17 mouse cellular contexts compared by ENCODE assay signal in genomic region chr15:11082961-11083569, GRCm38 (mm10). TPM values are rescaled to one million over a fixed set of nuclear protein-coding genes. Genes with fewer than 3 reads are reported as not detected.
A peak's percentile ranks its signal among the peaks of the same experiment; 100 is the strongest.
DNase-seq lines count a peak whose midpoint lies in the region; ATAC-seq and TF ChIP-seq lines count a peak whose summit lies in the region.
"Had no signal": no experiment of that assay in that cellular context is flagged by ENCODE, and none has a peak within 500 bp of the region (broad histone marks: within the 10 kb centered on the region; RNA-seq: fewer than 3 reads in every experiment).

No protein-coding gene starts in this region.

- intact Hi-C loops in left cerebral cortex, postnatal 10 days (cut with DNase I), result no loop called here

- no peak overlapping the region for H3K27ac ChIP-seq in embryonic facial prominence, embryonic 11.5 days (replicated peaks; ENCODE audit: low read depth, low read length)
- no peak overlapping the region for H3K27ac ChIP-seq in embryonic facial prominence, embryonic 10.5 days (replicated peaks)
- peak overlapping the region; percentile 48 for H3K27ac ChIP-seq in hindbrain, embryonic 13.5 days
- no peak overlapping the region for H3K27ac ChIP-seq in midbrain, embryonic 14.5 days (replicated peaks; ENCODE audit: low read depth, low read length)
- H3K27ac ChIP-seq: left cerebral cortex, adult 2 months; liver, embryonic 12.5 days had no signal

- 72% methylated on average over 8 of the region's 8 CpGs for WGBS in embryonic facial prominence, embryonic 11.5 days
- 79% methylated on average over 8 of the region's 8 CpGs for WGBS in embryonic facial prominence, embryonic 10.5 days
- WGBS in hindbrain, embryonic 13.5 days, result 36% methylated on average over 8 of the region's 8 CpGs
- WGBS in midbrain, embryonic 14.5 days, result 75% methylated on average over 8 of the region's 8 CpGs

- H3K4me2 ChIP-seq in embryonic facial prominence, embryonic 11.5 days (ENCODE audit: low read depth, low read length), result no peak overlapping the region
- H3K4me2 ChIP-seq in hindbrain, embryonic 13.5 days, result 0 out of 2 replicates have a peak overlapping the region, but pooled peaks have one; percentile 13
- no peak overlapping the region for H3K4me2 ChIP-seq in midbrain, embryonic 14.5 days (ENCODE audit: low read length)
- H3K4me2 ChIP-seq: heart, embryonic 11.5 days; liver, embryonic 12.5 days had no signal

- no peak for DNase-seq in embryonic facial prominence, embryonic 11.5 days (ENCODE audit: low spot score)
- DNase-seq in embryonic facial prominence, embryonic 10.5 days (ENCODE audit: low spot score), result no peak
- peak; percentile 71 for DNase-seq in brain, embryonic 14.5 days (ENCODE audit: low read depth)
- peak; percentile 69 for DNase-seq in midbrain, embryonic 14.5 days
- DNase-seq in ovary, adult 18-20 months (ENCODE audit: low spot score), result no peak
- DNase-seq in left cerebral cortex, postnatal 10 days (ENCODE audit: extremely low spot score in 1 of 2, low spot score in 2 of 2), result no peak
- no peak for DNase-seq in ovary, postnatal 36 days (ENCODE audit: low spot score)
- DNase-seq: adrenal gland, adult 2 months; kidney, postnatal 4 days; lung, postnatal 14 days; right cerebral cortex, postnatal 14 days; thymus, adult 2 months had no signal

- no peaks in the 10 kb centered on the region for H3K27me3 ChIP-seq in embryonic facial prominence, embryonic 11.5 days (ENCODE audit: control insufficient read depth, insufficient read depth, low read length)
- no peaks in the 10 kb centered on the region for H3K27me3 ChIP-seq in embryonic facial prominence, embryonic 10.5 days (replicated peaks; ENCODE audit: low read depth, poor library complexity, severe bottlenecking)
- no peaks in the 10 kb centered on the region for H3K27me3 ChIP-seq in hindbrain, embryonic 13.5 days
- no peaks in the 10 kb centered on the region for H3K27me3 ChIP-seq in midbrain, embryonic 14.5 days (ENCODE audit: control insufficient read depth, insufficient read depth, low read length)
- H3K27me3 ChIP-seq: liver, embryonic 12.5 days had no signal

- H3K4me1 ChIP-seq in embryonic facial prominence, embryonic 11.5 days (ENCODE audit: control insufficient read depth, insufficient read depth, low read length), result no peaks in the 10 kb centered on the region
- peaks cover 19% of the 10 kb centered on the region for H3K4me1 ChIP-seq in embryonic facial prominence, embryonic 10.5 days
- H3K4me1 ChIP-seq in hindbrain, embryonic 13.5 days (replicated peaks), result peaks cover 24% of the 10 kb centered on the region
- H3K4me1 ChIP-seq in midbrain, embryonic 14.5 days (ENCODE audit: control insufficient read depth, insufficient read depth, low read length), result no peaks in the 10 kb centered on the region
- H3K4me1 ChIP-seq: liver, embryonic 12.5 days had no signal

- no peak for TF ChIP-seq POLR2A in brain, embryonic 14.5 days (IDR thresholded peaks at IDR 0.05; ENCODE audit: borderline replicate concordance, extremely low read depth, insufficient read depth, insufficient read length, poor library complexity, severe bottlenecking)

- H3K4me3 ChIP-seq in embryonic facial prominence, embryonic 11.5 days (ENCODE audit: low read depth, low read length), result no peak overlapping the region
- no peak overlapping the region for H3K4me3 ChIP-seq in embryonic facial prominence, embryonic 10.5 days
- H3K4me3 ChIP-seq in hindbrain, embryonic 13.5 days, result no peak overlapping the region
- no peak overlapping the region for H3K4me3 ChIP-seq in midbrain, embryonic 14.5 days (replicated peaks; ENCODE audit: low read depth, low read length)
- H3K4me3 ChIP-seq: left cerebral cortex, adult 2 months; liver, embryonic 12.5 days had no signal

- H3K9me3 ChIP-seq in embryonic facial prominence, embryonic 11.5 days (replicated peaks; ENCODE audit: control insufficient read depth, low read length), result no peaks in the 10 kb centered on the region
- H3K9me3 ChIP-seq in embryonic facial prominence, embryonic 10.5 days, result no peaks in the 10 kb centered on the region
- no peaks in the 10 kb centered on the region for H3K9me3 ChIP-seq in hindbrain, embryonic 13.5 days
- H3K9me3 ChIP-seq in midbrain, embryonic 14.5 days (ENCODE audit: control insufficient read depth, low read length), result no peaks in the 10 kb centered on the region
- H3K9me3 ChIP-seq: liver, embryonic 12.5 days had no signal

- 0 out of 2 replicates have a peak, but pooled peaks have one; percentile 65 for ATAC-seq in embryonic facial prominence, embryonic 11.5 days (replicated peaks; ENCODE audit: insufficient number of reproducible peaks, low FRiP score, low TSS enrichment, low read depth)
- ATAC-seq in hindbrain, embryonic 13.5 days (ENCODE audit: low FRiP score), result peak; percentile 94
- peak; percentile 73 for ATAC-seq in midbrain, embryonic 14.5 days (ENCODE audit: low FRiP score, low TSS enrichment)
- ATAC-seq: liver, embryonic 12.5 days had no signal

- H3K36me3 ChIP-seq in embryonic facial prominence, embryonic 11.5 days (replicated peaks; ENCODE audit: control insufficient read depth, insufficient read depth, low read depth, low read length), result no peaks in the 10 kb centered on the region
- H3K36me3 ChIP-seq in embryonic facial prominence, embryonic 10.5 days (replicated peaks), result no peaks in the 10 kb centered on the region
- H3K36me3 ChIP-seq in hindbrain, embryonic 13.5 days, result no peaks in the 10 kb centered on the region
- no peaks in the 10 kb centered on the region for H3K36me3 ChIP-seq in midbrain, embryonic 14.5 days (ENCODE audit: control insufficient read depth, insufficient read depth, low read length)
- H3K36me3 ChIP-seq: liver, embryonic 12.5 days had no signal

- no peak overlapping the region for H3K9ac ChIP-seq in embryonic facial prominence, embryonic 11.5 days (replicated peaks; ENCODE audit: low read length)
- no peak overlapping the region for H3K9ac ChIP-seq in hindbrain, embryonic 13.5 days
- H3K9ac ChIP-seq in midbrain, embryonic 14.5 days (replicated peaks; ENCODE audit: low read length), result no peak overlapping the region
- H3K9ac ChIP-seq: liver, embryonic 12.5 days had no signal

- no peak for TF ChIP-seq CTCF in brain, embryonic 14.5 days (IDR thresholded peaks at IDR 0.05; ENCODE audit: borderline replicate concordance, extremely low read depth, insufficient read depth, insufficient read length)

RNA-seq across cellular contexts. Expression of gene Adamts12, which starts 18.5 kb away (rescaled TPM):
- polyA plus RNA-seq in embryonic facial prominence, embryonic 11.5 days (2014; fragmentation: Nextera tagmentation; extraction: Ambion mirVana), result 1.7 and 2.0 TPM in 2 replicates
- 1.8 TPM in 2 replicates for polyA plus RNA-seq in embryonic facial prominence, embryonic 10.5 days (2016; fragmentation: Nextera tagmentation; extraction: Ambion mirVana)
- polyA plus RNA-seq in brain, embryonic 14.5 days (2012; rRNA removed), result 2.0 and 4.9 TPM in 2 replicates
- polyA plus RNA-seq in hindbrain, embryonic 13.5 days (2015; fragmentation: Nextera tagmentation; extraction: Ambion mirVana), result 2.1 and 2.4 TPM in 2 replicates
- polyA plus RNA-seq in midbrain, embryonic 14.5 days (2014; fragmentation: Nextera tagmentation; extraction: Ambion mirVana), result 0.70 and 2.8 TPM in 2 replicates
- 1 to 10 TPM; 2.6 to 2.7 TPM for total RNA-seq in left cerebral cortex, postnatal 10 days (2021)

RNA-seq across cellular contexts. Expression of gene Rxfp3, which starts 45.3 kb away (rescaled TPM):
- polyA plus RNA-seq in embryonic facial prominence, embryonic 11.5 days (2014; fragmentation: Nextera tagmentation; extraction: Ambion mirVana), result 1.3 and 1.7 TPM in 2 replicates
- 0.67 and 0.80 TPM in 2 replicates for polyA plus RNA-seq in embryonic facial prominence, embryonic 10.5 days (2016; fragmentation: Nextera tagmentation; extraction: Ambion mirVana)
- 1.0 and 2.3 TPM in 2 replicates for polyA plus RNA-seq in brain, embryonic 14.5 days (2012; rRNA removed)
- polyA plus RNA-seq in hindbrain, embryonic 13.5 days (2015; fragmentation: Nextera tagmentation; extraction: Ambion mirVana), result 3.9 and 4.2 TPM in 2 replicates
- polyA plus RNA-seq in midbrain, embryonic 14.5 days (2014; fragmentation: Nextera tagmentation; extraction: Ambion mirVana), result 2.5 TPM in 2 replicates
- 1 to 10 TPM; 2.8 to 4.1 TPM for total RNA-seq in left cerebral cortex, postnatal 10 days (2021)
- total RNA-seq: adrenal gland, adult 2 months; gastrocnemius, adult 8-10 months had no signal
- polyA plus RNA-seq: adrenal gland, adult 2 months; heart, embryonic 11.5 days had no signal

Comparison
In these comparisons a context has a peak if more than half of its experiments do, and no peak if none do; other contexts are left out.
1. DNase-seq: peak in brain, embryonic 14.5 days (single experiment) and midbrain, embryonic 14.5 days (single experiment); none in embryonic facial prominence, embryonic 11.5 days (single experiment), embryonic facial prominence, embryonic 10.5 days (single experiment), ovary, adult 18-20 months (single experiment), left cerebral cortex, postnatal 10 days (0 of 2) and ovary, postnatal 36 days (single experiment).
2. Peak in every context shown above with its lines, with median percentiles within 50 percentile points of each other: ATAC-seq.